Mouse (Mus musculus) olfactory bulb, adult 2 months (tissue): Measurements from ENCODE around the gene Il2. TPM values are rescaled to one million over a fixed set of nuclear protein-coding genes. Genes with fewer than 3 reads are reported as not detected.

ENCODE experiments used
- H3K27ac ChIP-seq: fragments of 200-500 bp; 2 replicates; pipeline ENCODE4 v1.5.1; 2012; ENCODE audit warnings: low read depth, low read length; ENCODE audit not compliant: insufficient read depth
- H3K4me1 ChIP-seq: fragments of 200-500 bp; 2 replicates; pipeline ENCODE4 v1.6.1; 2012; ENCODE audit warnings: low read length; ENCODE audit not compliant: control insufficient read depth, insufficient read depth
- H3K4me3 ChIP-seq: fragments of 200-500 bp; 2 replicates; pipeline ENCODE4 v1.5.1; 2012; ENCODE audit warnings: mild to moderate bottlenecking, low read depth, low read length, moderate library complexity; ENCODE audit not compliant: insufficient read depth
- CTCF ChIP-seq: fragments of 200-500 bp; IDR thresholded peaks from 2 replicates; pipeline ENCODE4 v1.5.1; 2012; ENCODE audit warnings: low read depth, mild to moderate bottlenecking, low read length, moderate library complexity; ENCODE audit not compliant: insufficient read depth
- POLR2A ChIP-seq: fragments of 200-500 bp; IDR thresholded peaks from 2 replicates; pipeline ENCODE4 v1.6.1; 2012; ENCODE audit warnings: mild to moderate bottlenecking, low read depth, low read length, moderate library complexity; ENCODE audit not compliant: insufficient read depth
- WGBS: fragments of 180-500 bp; shearing (Covaris S2); methylation state at CpG from one replicate; pipeline ENCODE4 v1.1.7; 2018; 5-methylcytosine and 5-hydroxymethylcytosine counted together
- polyA plus RNA-seq: library from polyadenylated mRNA; stranded (reverse); fragments of >200 nt; gene quantifications from 2 replicates; pipeline ENCODE4 v1.2.4, GENCODE M21; 2012; ENCODE audit warnings: low replicate concordance; ENCODE audit not compliant: missing spikeins, insufficient read depth, insufficient read length

Il2 gene
- polyA plus RNA-seq, result not detected in 2 replicates

DNA sequence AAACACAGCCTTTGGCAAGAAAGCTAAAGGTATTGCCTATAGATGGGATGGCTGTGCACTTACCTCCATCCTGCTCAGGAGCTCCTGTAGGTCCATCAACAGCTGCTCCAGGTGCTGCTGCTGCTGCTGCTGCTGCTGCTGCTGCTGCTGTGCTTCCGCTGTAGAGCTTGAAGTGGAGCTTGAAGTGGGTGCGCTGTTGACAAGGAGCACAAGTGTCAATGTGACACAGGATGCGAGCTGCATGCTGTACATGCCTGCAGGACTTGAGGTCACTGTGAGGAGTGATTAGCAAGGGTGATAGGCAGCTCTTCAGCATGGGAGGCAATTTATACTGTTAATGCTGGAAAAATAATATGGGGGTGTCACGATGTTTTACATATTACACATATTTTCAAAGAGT, at the start of gene Il2:
Il2 (minus strand) TSS at position 305 of the 400 bp plus-strand sequence.
- Histone ChIP-seq H3K4me3 (no peak within 1 kb of the TSS), H3K27ac (no peak within 1 kb of the TSS), H3K4me1 (no peaks in the 10 kb centered on the region; the same call in 1 of the 2 replicates)
- TF ChIP-seq POLR2A (no peak), CTCF (no peak)
- WGBS, result 95% methylated on average over 4 of the region's 4 CpGs

GRCm38 (mm10) chr3:37174711-37175572, 49.2 kb upstream of the Il2 start:
- H3K27ac ChIP-seq, result no peak overlapping the region
- WGBS, result 69% methylated on average over 10 of the region's 10 CpGs
- no peak overlapping the region for H3K4me3 ChIP-seq
- no peaks in the 10 kb centered on the region for H3K4me1 ChIP-seq
- TF ChIP-seq POLR2A, result no peak
- no peak for TF ChIP-seq CTCF

DNA sequence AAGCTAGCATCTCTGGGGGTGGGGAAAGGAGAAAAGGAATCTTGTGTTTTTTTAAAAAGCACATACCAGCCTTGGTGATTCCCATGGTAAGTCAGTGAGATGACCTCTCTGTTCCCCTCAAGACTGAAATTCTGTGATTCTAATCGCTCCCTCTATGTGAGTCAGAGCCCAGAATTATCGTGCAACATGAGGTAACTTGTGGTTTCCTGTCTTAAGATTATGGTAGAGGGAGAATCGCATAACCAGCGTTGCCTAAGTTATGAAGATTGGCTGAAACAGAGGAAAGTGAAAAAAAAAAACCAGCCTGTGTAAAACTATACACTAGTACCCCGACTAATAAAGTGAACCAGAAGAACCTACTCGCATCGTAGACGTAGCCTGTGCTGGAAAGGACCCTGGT, 47.5 kb upstream of the Il2 start:
- H3K4me1 ChIP-seq, result no peaks in the 10 kb centered on the region
- no peak overlapping the region for H3K27ac ChIP-seq
- TF ChIP-seq CTCF (no peak), POLR2A (no peak)
- H3K4me3 ChIP-seq, result no peak overlapping the region
- 86% methylated on average over 8 of the region's 8 CpGs for WGBS

- TF ChIP-seq POLR2A (no peak), CTCF (no peak)
- H3K4me1 ChIP-seq, result no peaks in the 10 kb centered on the region
- no peak overlapping the region for H3K27ac ChIP-seq
- WGBS, result 94% methylated on average over 2 of the region's 2 CpGs
- no peak overlapping the region for H3K4me3 ChIP-seq
These were observed 43.5 kb upstream of the Il2 start for GRCm38 (mm10) chr3:37169283-37169682.

DNA sequence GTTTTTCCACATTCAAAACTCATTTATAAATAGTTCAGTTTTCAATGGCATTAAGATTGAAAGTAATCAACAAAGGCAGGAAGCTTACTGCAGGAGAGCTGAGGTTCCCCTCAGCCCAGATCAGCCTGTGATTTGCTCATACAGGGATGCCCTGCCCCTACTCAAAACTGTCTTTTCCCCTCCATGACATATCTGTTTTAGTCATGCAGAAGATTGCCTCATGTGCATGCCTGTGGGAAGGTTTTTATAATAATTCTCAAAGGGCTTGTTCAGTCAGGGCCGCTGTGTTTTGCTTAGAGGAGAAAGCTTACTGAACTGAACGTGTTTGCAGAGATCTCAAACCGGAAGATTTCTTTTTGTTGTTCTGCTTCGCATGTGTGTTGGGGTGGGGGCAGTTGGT, 35.3 kb upstream of the Il2 start:
- WGBS, result 68% methylated on average over 4 of the region's 4 CpGs
- Histone ChIP-seq H3K4me1 (no peaks in the 10 kb centered on the region), H3K4me3 (no peak overlapping the region), H3K27ac (no peak overlapping the region)
- TF ChIP-seq POLR2A, result no peak
- no peak for TF ChIP-seq CTCF

DNA sequence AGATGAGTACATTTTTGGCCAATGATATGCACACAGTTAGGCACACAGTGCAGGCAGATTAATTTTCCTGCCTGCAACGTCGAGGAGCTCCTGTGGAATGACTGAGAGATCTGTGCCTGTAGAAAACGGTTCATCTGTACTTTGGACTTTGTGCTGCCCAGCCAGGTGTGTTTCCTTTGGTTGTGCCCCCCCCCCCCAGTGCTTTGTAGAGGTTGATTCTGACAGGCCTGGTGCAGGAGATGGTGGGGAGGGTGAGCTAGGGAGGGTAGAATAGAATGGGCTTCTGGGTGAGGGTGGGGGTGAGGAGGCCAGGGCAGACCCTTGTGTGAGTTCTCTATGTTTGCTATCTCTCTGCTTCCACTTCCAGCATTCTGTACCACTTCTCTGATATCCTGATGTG, 32.5 kb upstream of the Il2 start:
- WGBS, result 81% methylated on average over 3 of the region's 3 CpGs
- Histone ChIP-seq H3K4me1 (no peaks in the 10 kb centered on the region), H3K4me3 (no peak overlapping the region), H3K27ac (no peak overlapping the region)
- no peak for TF ChIP-seq CTCF
- no peak for TF ChIP-seq POLR2A

DNA sequence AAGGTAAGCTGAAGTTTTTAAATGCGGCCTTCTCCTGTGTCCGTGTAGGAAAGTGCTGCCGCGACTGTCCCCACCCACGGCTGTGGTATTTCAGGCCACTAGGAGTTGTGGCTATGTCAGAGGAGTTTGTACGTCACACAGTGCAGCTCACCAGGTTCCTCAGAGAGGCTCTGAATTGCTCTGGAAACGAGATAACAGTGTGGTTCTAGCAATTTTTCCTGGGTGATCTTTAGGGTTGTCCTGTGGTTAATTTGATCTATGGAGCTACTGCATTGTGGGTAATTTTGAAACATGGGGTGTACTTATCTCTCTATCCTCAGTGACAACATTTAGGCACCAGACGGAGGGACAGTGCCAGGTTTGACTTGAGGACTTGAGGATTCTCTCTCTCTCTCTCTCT, 31.3 kb upstream of the Il2 start:
- WGBS, result 76% methylated on average over 8 of the region's 8 CpGs
- Histone ChIP-seq H3K4me3 (no peak overlapping the region), H3K4me1 (no peaks in the 10 kb centered on the region), H3K27ac (no peak overlapping the region)
- TF ChIP-seq CTCF (no peak), POLR2A (no peak)

DNA sequence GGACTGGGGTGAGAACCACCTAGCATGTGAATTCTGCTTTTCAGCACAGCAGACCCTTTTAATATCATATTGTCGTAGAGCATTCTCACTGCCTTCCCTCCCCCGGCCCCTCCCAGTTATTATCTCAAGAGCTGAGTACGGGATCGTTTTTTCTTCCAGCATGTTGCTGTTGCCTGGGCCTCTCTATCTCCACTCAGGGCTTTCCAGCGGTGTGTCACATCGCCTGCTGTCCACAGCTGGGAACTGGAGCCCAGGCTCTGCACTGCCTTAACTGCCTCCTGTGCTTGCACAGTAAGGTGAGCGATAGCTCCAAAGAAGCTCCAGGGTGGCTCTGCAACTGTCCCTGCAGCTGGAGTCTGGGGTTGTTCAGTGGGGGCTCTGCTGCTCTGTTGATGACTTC, 28.6 kb upstream of the Il2 start:
- no peak overlapping the region for H3K27ac ChIP-seq
- H3K4me1 ChIP-seq, result no peaks in the 10 kb centered on the region
- WGBS, result 76% methylated on average over 7 of the region's 7 CpGs
- H3K4me3 ChIP-seq, result no peak overlapping the region
- TF ChIP-seq CTCF (no peak), POLR2A (no peak)

- no peaks in the 10 kb centered on the region for H3K4me1 ChIP-seq
- H3K27ac ChIP-seq, result no peak overlapping the region
- TF ChIP-seq CTCF (no peak), POLR2A (no peak)
- 96% methylated on average over 7 of the region's 7 CpGs for WGBS
- H3K4me3 ChIP-seq, result no peak overlapping the region
These were observed 27.2 kb upstream of the Il2 start for GRCm38 (mm10) chr3:37153004-37153403.
